Comparison of ENCODE assay signal across 8 mouse cellular contexts in genomic region chr17:24527315-24527714, GRCm38 (mm10). TPM values are rescaled to one million over a fixed set of nuclear protein-coding genes. Genes with fewer than 3 reads are reported as not detected.
DNase-seq lines count a peak whose midpoint lies in the region; ATAC-seq and TF ChIP-seq lines count a peak whose summit lies in the region.

No protein-coding gene starts in this region.

- no peaks in the 10 kb centered on the region for H3K27me3 ChIP-seq in testis, adult 2 months (ENCODE audit: control insufficient read depth, insufficient read depth, low read length)
- H3K27me3 ChIP-seq in liver, embryonic 12.5 days (replicated peaks), result no peaks in the 10 kb centered on the region
- no peaks in the 10 kb centered on the region for H3K27me3 ChIP-seq in stomach, postnatal 0 days (ENCODE audit: control insufficient read depth, insufficient read depth, low read length)

- H3K9ac ChIP-seq in liver, embryonic 12.5 days, result peak overlapping the region; percentile 90
- H3K9ac ChIP-seq in stomach, postnatal 0 days (ENCODE audit: low read length), result peak overlapping the region; percentile 89

- peak overlapping the region; percentile 96 for H3K4me3 ChIP-seq in testis, adult 2 months (ENCODE audit: control insufficient read depth, low read depth, low read length)
- H3K4me3 ChIP-seq in liver, embryonic 12.5 days, result peak overlapping the region; percentile 93
- H3K4me3 ChIP-seq in stomach, postnatal 0 days (ENCODE audit: low read depth, low read length), result peak overlapping the region; percentile 91

- DNase-seq in CD4-positive, CD25-positive, alpha-beta regulatory T cell, adult 2 months (ENCODE audit: low read depth, low spot score), result peak; percentile 21
- no peak for DNase-seq in testis, postnatal 10 days (ENCODE audit: low spot score)
- no peak for DNase-seq in stomach, postnatal 0 days (ENCODE audit: low spot score)
- no peak for DNase-seq in frontal cortex, postnatal 36 days (ENCODE audit: low spot score in 2 of 2)
- no peak for DNase-seq in cerebellum, postnatal 4 days (ENCODE audit: low spot score in 2 of 2)

- H3K9me3 ChIP-seq in liver, embryonic 12.5 days (replicated peaks), result no peaks in the 10 kb centered on the region
- no peaks in the 10 kb centered on the region for H3K9me3 ChIP-seq in stomach, postnatal 0 days (ENCODE audit: control insufficient read depth, low read length)

- TF ChIP-seq EP300 in stomach, postnatal 0 days (optimal IDR thresholded peaks at IDR 0.05), result no peak

- no peak for TF ChIP-seq POLR2A in testis, adult 2 months (IDR thresholded peaks at IDR 0.05; ENCODE audit: control insufficient read depth, low read depth, low read length)

- ATAC-seq in CD4-positive, CD25-positive, alpha-beta regulatory T cell, adult 4 months, result no peak
- no peak for ATAC-seq in liver, embryonic 12.5 days
- ATAC-seq in stomach, postnatal 0 days (ENCODE audit: low FRiP score, low TSS enrichment), result no peak

- H3K4me1 ChIP-seq in testis, adult 2 months (ENCODE audit: control insufficient read depth, insufficient read depth, low read length), result peaks cover 4% of the 10 kb centered on the region
- peaks cover 66% of the 10 kb centered on the region for H3K4me1 ChIP-seq in liver, embryonic 12.5 days
- H3K4me1 ChIP-seq in stomach, postnatal 0 days (replicated peaks; ENCODE audit: control insufficient read depth, insufficient read depth), result peaks cover 13% of the 10 kb centered on the region

- TF ChIP-seq CTCF in testis, adult 2 months (IDR thresholded peaks at IDR 0.05; ENCODE audit: control insufficient read depth, insufficient read depth, insufficient replicate concordance, low read depth, low read length), result no peak
- no peak for TF ChIP-seq CTCF in stomach, postnatal 0 days (IDR thresholded peaks at IDR 0.05; ENCODE audit: low read depth)

- H3K27ac ChIP-seq in testis, adult 2 months (ENCODE audit: control insufficient read depth, insufficient read depth, low read depth, low read length), result peak overlapping the region; percentile 79
- H3K27ac ChIP-seq in liver, embryonic 12.5 days, result peak overlapping the region; percentile 72
- peak overlapping the region; percentile 87 for H3K27ac ChIP-seq in stomach, postnatal 0 days (replicated peaks)

- no peaks in the 10 kb centered on the region for H3K36me3 ChIP-seq in testis, adult 2 months (ENCODE audit: control insufficient read depth, insufficient read depth, low read length)
- H3K36me3 ChIP-seq in liver, embryonic 12.5 days, result peaks cover 43% of the 10 kb centered on the region
- H3K36me3 ChIP-seq in stomach, postnatal 0 days (ENCODE audit: control insufficient read depth, insufficient read depth, low read length), result peaks cover 3% of the 10 kb centered on the region; the same call in 1 of the 2 replicates

- peak overlapping the region; percentile 73 for H3K4me2 ChIP-seq in liver, embryonic 12.5 days
- H3K4me2 ChIP-seq in stomach, postnatal 0 days (replicated peaks; ENCODE audit: low read depth), result peak overlapping the region; percentile 62

- WGBS in liver, embryonic 12.5 days (ENCODE audit: insufficient replicate concordance), result 0% methylated on average over 19 of the region's 19 CpGs
- 1% methylated on average over 19 of the region's 19 CpGs for WGBS in stomach, postnatal 0 days

RNA-seq across cellular contexts. Expression of gene Traf7, which starts 0.4 kb away (rescaled TPM):
- 10 to 100 TPM; 52.8 to 72.1 TPM for polyA plus RNA-seq in CD4-positive, CD25-positive, alpha-beta regulatory T cell, adult 4 months (2017; shearing (Covaris generic))
- 64.4 and 69.4 TPM in 2 replicates for polyA plus RNA-seq in testis, adult 2 months (2012; rRNA removed)
- 52.2 and 55.4 TPM in 2 replicates for polyA plus RNA-seq in liver, embryonic 12.5 days (2016; fragmentation: Nextera tagmentation; extraction: Ambion mirVana)
- polyA plus RNA-seq in stomach, postnatal 0 days (2015; fragmentation: Nextera tagmentation; extraction: Ambion mirVana), result 41.8 and 42.6 TPM in 2 replicates

RNA-seq across cellular contexts. Expression of gene Rab26, which starts 6.7 kb away (rescaled TPM):
- 1 to 10 TPM; 4.0 to 5.0 TPM for polyA plus RNA-seq in CD4-positive, CD25-positive, alpha-beta regulatory T cell, adult 4 months (2017; shearing (Covaris generic))
- 0.82 and 1.1 TPM in 2 replicates for polyA plus RNA-seq in testis, adult 2 months (2012; rRNA removed)
- polyA plus RNA-seq in liver, embryonic 12.5 days (2016; fragmentation: Nextera tagmentation; extraction: Ambion mirVana), result 1.3 and 1.9 TPM in 2 replicates
- 0.82 and 0.85 TPM in 2 replicates for polyA plus RNA-seq in stomach, postnatal 0 days (2015; fragmentation: Nextera tagmentation; extraction: Ambion mirVana)

RNA-seq across cellular contexts. Expression of gene Pkd1, which starts 22.3 kb away (rescaled TPM):
- 10 to 100 TPM; 16.8 to 34.7 TPM for polyA plus RNA-seq in CD4-positive, CD25-positive, alpha-beta regulatory T cell, adult 4 months (2017; shearing (Covaris generic))
- 31.6 and 35.0 TPM in 2 replicates for polyA plus RNA-seq in testis, adult 2 months (2012; rRNA removed)
- 6.0 and 6.5 TPM in 2 replicates for polyA plus RNA-seq in liver, embryonic 12.5 days (2016; fragmentation: Nextera tagmentation; extraction: Ambion mirVana)
- 10.9 and 12.3 TPM in 2 replicates for polyA plus RNA-seq in stomach, postnatal 0 days (2015; fragmentation: Nextera tagmentation; extraction: Ambion mirVana)

RNA-seq across cellular contexts. Expression of gene Caskin1, which starts 38.9 kb away (rescaled TPM):
- polyA plus RNA-seq in CD4-positive, CD25-positive, alpha-beta regulatory T cell, adult 4 months (2017; shearing (Covaris generic)), result under 1 TPM; 0.16 TPM
- polyA plus RNA-seq in testis, adult 2 months (2012; rRNA removed), result 20.6 and 23.9 TPM in 2 replicates
- 0.14 and 0.32 TPM in 2 replicates for polyA plus RNA-seq in liver, embryonic 12.5 days (2016; fragmentation: Nextera tagmentation; extraction: Ambion mirVana)
- polyA plus RNA-seq in stomach, postnatal 0 days (2015; fragmentation: Nextera tagmentation; extraction: Ambion mirVana), result 0.84 and 1.3 TPM in 2 replicates

RNA-seq across cellular contexts. Expression of gene Mlst8, which starts 48.4 kb away (rescaled TPM):
- polyA plus RNA-seq in CD4-positive, CD25-positive, alpha-beta regulatory T cell, adult 4 months (2017; shearing (Covaris generic)), result 10 to 100 TPM; 14.3 to 25.8 TPM
- 13.9 and 16.5 TPM in 2 replicates for polyA plus RNA-seq in testis, adult 2 months (2012; rRNA removed)
- polyA plus RNA-seq in liver, embryonic 12.5 days (2016; fragmentation: Nextera tagmentation; extraction: Ambion mirVana), result 17.2 and 19.4 TPM in 2 replicates
- 12.4 and 13.4 TPM in 2 replicates for polyA plus RNA-seq in stomach, postnatal 0 days (2015; fragmentation: Nextera tagmentation; extraction: Ambion mirVana)
